Comparison of ENCODE assay signal across 29 mouse cellular contexts in genomic region chr19:42249976-42250914, GRCm38 (mm10). TPM values are rescaled to one million over a fixed set of nuclear protein-coding genes. Genes with fewer than 3 reads are reported as not detected.
DNase-seq lines count a peak whose midpoint lies in the region; ATAC-seq and TF ChIP-seq lines count a peak whose summit lies in the region.
"Had no signal": no experiment of that assay in that cellular context is flagged by ENCODE, and none has a peak within 500 bp of the region (broad histone marks: within the 10 kb centered on the region; RNA-seq: fewer than 3 reads in every experiment).

No protein-coding gene starts in this region.

- 0 out of 2 replicates have a peak overlapping the region, but pooled peaks have one; percentile 9 for H3K4me3 ChIP-seq in testis, adult 2 months (ENCODE audit: control insufficient read depth, low read depth, low read length)
- no peak overlapping the region for H3K4me3 ChIP-seq in myocyte
- no peak overlapping the region for H3K4me3 ChIP-seq in hindbrain, embryonic 10.5 days
- H3K4me3 ChIP-seq: embryonic facial prominence, embryonic 12.5 days; forebrain, embryonic 15.5 days; heart, adult 2 months; heart, embryonic 13.5 days; hindbrain, embryonic 15.5 days; limb, embryonic 12.5 days; lung, embryonic 15.5 days; midbrain, embryonic 12.5 days; neural tube, embryonic 13.5 days had no signal

- H3ac ChIP-seq in myocyte (ENCODE audit: control insufficient read depth, insufficient read length): no peak overlapping the region

- WGBS in hindbrain, embryonic 10.5 days: 76% methylated on average over 11 of the region's 11 CpGs

- no peaks in the 10 kb centered on the region for H3K36me3 ChIP-seq in testis, adult 2 months (ENCODE audit: control insufficient read depth, insufficient read depth, low read length)
- H3K36me3 ChIP-seq in myocyte (ENCODE audit: control insufficient read depth, insufficient read depth): no peaks in the 10 kb centered on the region
- no peaks in the 10 kb centered on the region for H3K36me3 ChIP-seq in hindbrain, embryonic 10.5 days
- H3K36me3 ChIP-seq: embryonic facial prominence, embryonic 12.5 days; forebrain, embryonic 15.5 days; heart, embryonic 13.5 days; hindbrain, embryonic 15.5 days; limb, embryonic 12.5 days; lung, embryonic 15.5 days; midbrain, embryonic 12.5 days; neural tube, embryonic 13.5 days had no signal

- peak overlapping the region; percentile 16 for H3K4me2 ChIP-seq in myocyte (ENCODE audit: low read depth)
- H3K4me2 ChIP-seq: embryonic facial prominence, embryonic 12.5 days; forebrain, embryonic 15.5 days; heart, embryonic 13.5 days; hindbrain, embryonic 15.5 days; limb, embryonic 12.5 days; liver, embryonic 11.5 days; lung, embryonic 15.5 days; midbrain, embryonic 12.5 days; neural tube, embryonic 13.5 days had no signal

- H3K27ac ChIP-seq in testis, adult 2 months (ENCODE audit: control insufficient read depth, insufficient read depth, low read depth, low read length): no peak overlapping the region
- H3K27ac ChIP-seq in hindbrain, embryonic 10.5 days: no peak overlapping the region
- H3K27ac ChIP-seq: embryonic facial prominence, embryonic 12.5 days; forebrain, embryonic 15.5 days; heart, adult 2 months; heart, embryonic 13.5 days; hindbrain, embryonic 15.5 days; limb, embryonic 12.5 days; lung, embryonic 15.5 days; midbrain, embryonic 12.5 days; neural tube, embryonic 13.5 days had no signal

- no peak for TF ChIP-seq POLR2A in testis, adult 2 months (IDR thresholded peaks at IDR 0.05; ENCODE audit: control insufficient read depth, low read depth, low read length)
- TF ChIP-seq POLR2A in myocyte (IDR thresholded peaks at IDR 0.05; ENCODE audit: insufficient read length, low read depth): no peak

- no peaks in the 10 kb centered on the region for H3K9me3 ChIP-seq in hindbrain, embryonic 10.5 days
- H3K9me3 ChIP-seq: embryonic facial prominence, embryonic 12.5 days; forebrain, embryonic 15.5 days; heart, embryonic 13.5 days; hindbrain, embryonic 15.5 days; limb, embryonic 12.5 days; lung, embryonic 15.5 days; midbrain, embryonic 12.5 days; neural tube, embryonic 13.5 days had no signal

- no peaks in the 10 kb centered on the region for H3K27me3 ChIP-seq in testis, adult 2 months (ENCODE audit: control insufficient read depth, insufficient read depth, low read length)
- peaks cover 26% of the 10 kb centered on the region for H3K27me3 ChIP-seq in myocyte (ENCODE audit: control insufficient read depth, insufficient read depth, insufficient read length)
- peaks cover 21% of the 10 kb centered on the region for H3K27me3 ChIP-seq in hindbrain, embryonic 10.5 days (ENCODE audit: insufficient read depth, poor library complexity, severe bottlenecking)

- ATAC-seq in frontal cortex, adult (ENCODE audit: low TSS enrichment): peak; percentile 51; the same call in 1 of the 2 replicates
- ATAC-seq: forebrain, embryonic 15.5 days; inflammation-experienced regulatory T-cells, adult 6 months had no signal

- DNase-seq in frontal cortex, postnatal 14 days (ENCODE audit: low spot score in 2 of 2): no peak
- DNase-seq in testis, postnatal 10 days (ENCODE audit: low spot score): no peak
- DNase-seq in MN1 (ENCODE audit: low spot score): peak; percentile 35
- no peak for DNase-seq in hindbrain, embryonic 10.5 days (ENCODE audit: low spot score)
- no peak for DNase-seq in right cerebral cortex, postnatal 10 days (ENCODE audit: low spot score in 2 of 2)
- DNase-seq: cerebellum, adult 9-10 months; embryo, embryonic 11 days; heart, adult 2 months; heart, postnatal 10 days; kidney, adult 11 months; kidney, postnatal 14 days; layer of hippocampus, adult 9-11 months; right cerebral cortex, postnatal 14 days; thymus, postnatal 14 days had no signal

- no peak for TF ChIP-seq CTCF in testis, adult 2 months (IDR thresholded peaks at IDR 0.05; ENCODE audit: control insufficient read depth, insufficient read depth, insufficient replicate concordance, low read depth, low read length)

- peaks cover 6% of the 10 kb centered on the region for H3K4me1 ChIP-seq in testis, adult 2 months (ENCODE audit: control insufficient read depth, insufficient read depth, low read length)
- H3K4me1 ChIP-seq in hindbrain, embryonic 10.5 days (replicated peaks): peaks cover 1% of the 10 kb centered on the region
- H3K4me1 ChIP-seq: embryonic facial prominence, embryonic 12.5 days had no signal

- no peaks in the 10 kb centered on the region for H3K79me2 ChIP-seq in myocyte (ENCODE audit: control insufficient read depth, insufficient read depth)

TF ChIP-seq in myocyte, 11 proteins besides CTCF, POLR2A, EP300 and RAD21:
- TF ChIP-seq USF1 (IDR thresholded peaks at IDR 0.05; ENCODE audit: low read depth) (peak; percentile 46), MAX (IDR thresholded peaks at IDR 0.05; ENCODE audit: low read depth) (no peak), TCF3 (IDR thresholded peaks at IDR 0.05; ENCODE audit: insufficient read length, low read depth) (no peak)
TF ChIP-seq in myocyte: peak in this region for 1.

RNA-seq across cellular contexts. Expression of gene Golga7b, which starts 2.9 kb away (rescaled TPM):
- polyA plus RNA-seq in testis, adult 2 months (2012; rRNA removed): 6.7 and 8.7 TPM in 2 replicates
- 0.06 TPM for polyA plus RNA-seq in myocyte (2012; fragmentation: generic; extraction: Trizol)
- polyA plus RNA-seq in hindbrain, embryonic 10.5 days (2016; fragmentation: Nextera tagmentation; extraction: Ambion mirVana): 1.7 and 4.2 TPM in 2 replicates
- polyA plus RNA-seq: inflammation-experienced regulatory T-cells, adult 6 months; kidney, embryonic 14.5 days; liver, embryonic 11.5 days; liver, embryonic 16.5 days had no signal

RNA-seq across cellular contexts. Expression of gene Sfrp5, which starts 48.2 kb away (rescaled TPM):
- polyA plus RNA-seq in testis, adult 2 months (2012; rRNA removed): 0.10 TPM in 1 of 2 replicates, not detected in the other
- 0.04 TPM for polyA plus RNA-seq in myocyte (2012; fragmentation: generic; extraction: Trizol)
- 0.26 and 0.46 TPM in 2 replicates for polyA plus RNA-seq in hindbrain, embryonic 10.5 days (2016; fragmentation: Nextera tagmentation; extraction: Ambion mirVana)
- polyA plus RNA-seq: inflammation-experienced regulatory T-cells, adult 6 months; midbrain, embryonic 12.5 days had no signal
